Mouse (Mus musculus) naive thymus-derived CD4-positive, alpha-beta T cell, adult 2 months (primary cell): ENCODE measurements around the gene Ccdc96.

Experiments
- DNase-seq: peaks from one replicate; pipeline ENCODE4 v3.0.0-alpha.2; 2011; ENCODE audit warnings: low read depth

Ccdc96 gene

DNA sequence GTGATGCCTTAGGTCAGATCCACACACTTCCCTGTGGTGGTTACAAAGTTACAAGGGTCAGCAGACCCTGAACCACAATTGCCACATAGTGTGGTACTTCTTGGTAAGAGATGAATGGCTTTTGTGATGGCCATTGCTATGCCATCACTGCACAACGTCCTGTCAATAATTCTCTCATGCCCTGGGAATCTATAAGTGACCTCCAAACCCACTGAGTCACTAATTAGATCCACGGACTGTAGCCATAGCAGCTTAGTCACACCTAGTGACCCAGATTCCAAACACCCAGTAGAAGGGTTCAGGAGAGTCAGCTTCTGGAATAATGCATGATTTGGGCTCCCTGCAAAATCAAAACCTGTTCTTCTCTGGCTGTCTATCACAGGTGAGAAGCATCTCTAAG is 40.8 kb downstream of the Ccdc96 start:
- DNase-seq, result no peak

- no peak for DNase-seq
These were observed 41.9 kb downstream of the Ccdc96 start for GRCm38 (mm10) chr5:36526274-36526673.

DNA sequence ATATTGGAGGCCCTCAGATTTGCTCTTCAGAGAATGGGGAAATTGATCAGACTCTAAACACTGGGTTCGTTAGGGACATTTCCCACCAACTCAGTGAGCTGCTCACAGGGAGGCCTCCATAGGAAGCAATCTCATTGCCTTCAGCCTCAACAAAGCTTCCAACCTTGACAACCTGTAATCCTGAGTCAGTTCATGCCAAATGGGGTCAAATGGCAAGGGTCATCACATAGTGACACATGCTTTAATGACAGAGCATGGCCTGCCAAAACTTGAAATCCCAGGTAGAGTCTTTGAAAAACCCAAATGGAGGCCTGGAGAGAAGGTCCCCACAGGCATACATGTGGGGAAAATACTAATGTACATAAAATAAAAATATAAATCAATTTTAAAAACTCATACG is 42.5 kb downstream of the Ccdc96 start:
- DNase-seq, result no peak

DNA sequence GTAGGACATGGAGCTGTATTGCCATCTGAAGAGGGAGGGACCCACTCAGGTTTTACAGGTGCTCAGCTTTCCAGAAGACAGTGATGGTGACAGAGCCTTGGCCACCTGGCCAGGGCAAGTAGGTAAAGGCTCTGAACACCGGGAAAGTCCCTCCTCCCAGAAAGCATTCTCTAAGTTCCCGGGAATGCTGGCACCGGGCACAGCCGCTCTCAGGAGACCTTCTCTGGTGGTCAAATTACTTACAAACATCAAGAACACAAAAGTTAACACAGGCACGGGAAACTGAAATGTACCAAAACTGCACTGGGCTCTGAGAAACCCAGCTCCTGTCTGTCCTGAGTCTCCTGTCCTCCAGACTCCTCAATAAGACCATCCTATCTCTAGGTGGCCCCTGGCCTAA is 45.3 kb downstream of the Ccdc96 start:
- no peak for DNase-seq

DNA sequence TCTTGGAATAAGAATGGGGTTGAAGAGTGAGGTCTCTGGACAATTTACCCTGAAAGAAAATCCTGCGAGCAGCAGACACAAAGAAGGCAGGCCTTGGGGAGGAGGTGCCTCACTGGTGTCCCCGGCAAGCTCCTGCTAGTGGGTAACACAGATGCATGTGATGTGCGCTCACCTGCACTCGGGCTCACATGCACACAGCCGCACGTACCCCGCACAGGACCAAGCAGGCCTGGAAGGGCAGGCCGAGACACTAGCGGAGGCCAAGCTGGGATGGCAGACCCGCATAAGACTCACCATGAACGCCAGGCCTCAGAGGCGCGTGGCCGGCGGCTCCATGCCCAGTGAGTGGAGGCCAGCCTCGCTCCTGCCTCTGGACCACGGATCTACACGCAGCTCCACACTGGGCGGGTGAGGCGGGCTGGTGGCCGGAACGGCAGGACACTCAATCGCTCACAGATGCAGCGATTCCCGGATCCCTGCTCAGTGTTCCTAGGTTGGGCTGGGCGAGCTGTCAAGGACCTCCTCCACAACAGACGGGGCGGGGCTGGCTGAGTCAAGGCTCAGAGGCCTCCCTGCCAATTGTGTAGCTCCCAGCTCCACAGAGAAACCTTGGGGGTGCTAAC is 45.9 kb downstream of the Ccdc96 start:
- DNase-seq, result peak; percentile 51

DNA sequence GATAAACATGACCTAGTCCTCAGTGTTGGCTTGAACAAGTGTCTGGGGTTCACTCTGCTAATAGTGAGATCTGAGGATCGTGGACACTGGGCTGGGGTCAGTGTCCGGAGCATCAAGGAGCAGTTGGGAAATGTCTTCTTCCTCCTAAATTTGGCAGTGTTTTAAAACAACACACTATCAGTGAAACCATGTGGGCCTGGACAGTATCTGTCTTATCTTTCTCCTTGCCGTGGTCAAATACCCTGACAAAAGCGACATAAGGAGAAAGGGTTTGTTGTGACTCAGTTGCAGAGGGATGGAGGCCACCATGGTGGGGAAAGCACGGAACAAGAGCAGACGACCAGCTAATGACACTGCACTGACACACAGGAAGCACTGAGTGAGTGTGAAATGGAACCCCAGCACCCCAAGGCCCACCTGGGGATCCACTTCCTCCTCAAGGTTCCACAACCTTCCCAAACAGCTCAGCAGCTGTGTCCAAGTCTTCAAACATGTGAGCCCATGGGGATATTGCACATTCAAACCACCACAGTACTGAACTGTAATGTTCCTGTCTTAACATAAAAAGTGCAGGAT is 50.2 kb downstream of the Ccdc96 start:
- no peak for DNase-seq

DNA sequence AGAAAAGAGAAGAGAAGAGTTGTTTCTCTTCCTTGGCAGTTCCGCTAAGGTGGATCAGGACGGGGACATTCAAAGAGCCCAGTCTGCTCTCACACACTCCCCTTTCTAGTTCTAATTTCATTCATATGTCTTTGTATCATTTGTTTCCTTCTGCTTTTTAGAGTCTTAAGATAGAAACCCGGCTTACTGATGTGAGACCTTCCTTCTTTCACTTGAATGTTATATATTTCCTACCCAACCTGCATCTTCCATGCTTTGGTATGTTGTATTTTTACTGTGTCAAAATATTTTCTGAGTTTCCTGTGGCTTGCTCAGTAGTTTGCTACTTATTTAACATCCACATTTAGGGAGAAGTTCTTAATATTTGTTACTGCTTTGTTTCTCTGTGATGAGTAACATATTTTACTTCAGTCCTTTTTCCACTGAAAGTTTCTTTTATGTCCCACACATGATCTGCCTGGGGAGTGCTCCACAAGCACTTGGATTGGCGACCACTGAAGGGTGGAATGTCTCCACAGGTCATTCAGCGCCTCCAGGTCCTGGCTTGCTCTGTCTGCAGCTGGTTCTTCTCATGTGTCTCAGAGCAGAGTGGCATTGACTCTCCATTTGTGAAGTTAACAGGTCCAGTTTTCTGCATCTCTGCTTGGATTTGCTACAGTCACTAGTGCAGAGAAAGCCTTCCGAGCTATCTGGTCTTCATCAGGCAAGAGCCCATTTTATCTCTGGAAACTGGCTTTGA is 51.2 kb downstream of the Ccdc96 start:
- no peak for DNase-seq

DNA sequence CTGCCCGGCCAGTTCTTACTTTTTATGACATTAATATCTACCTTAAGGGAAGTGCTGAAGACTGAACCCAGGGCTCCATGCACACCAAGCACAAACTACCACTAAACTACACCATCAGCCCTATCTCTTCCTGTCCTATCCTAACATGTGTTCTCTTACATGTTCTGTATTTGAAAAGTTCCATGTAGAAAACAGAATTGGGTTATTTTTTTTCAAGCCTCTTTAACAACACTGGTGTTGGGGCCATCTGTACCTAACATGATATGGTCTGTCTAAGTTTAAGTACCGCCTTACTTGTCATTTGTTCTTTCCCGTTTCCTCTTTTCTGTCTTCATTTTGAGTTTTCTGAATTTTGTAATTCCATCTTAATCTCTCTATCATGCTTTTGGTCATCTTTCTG is 52.0 kb downstream of the Ccdc96 start:
- DNase-seq, result no peak
